Mouse (Mus musculus): ENCODE data around the gene Pcnx3.

Pcnx3 gene

GRCm38 (mm10) chr19:5688200-5689087 lies at the start of gene Pcnx3, which contains the start of gene Map3k11:
TSS of gene Pcnx3 (minus strand) at chr19:5688908.
TSS of gene Map3k11 (plus strand) at chr19:5688742.
- DNase-seq (ENCODE audit: low spot score): peak; percentile 96

GRCm38 (mm10) chr19:5734325-5734724 lies 45.6 kb upstream of the Pcnx3 start:
- DNase-seq (ENCODE audit: low spot score): no peak

- DNase-seq (ENCODE audit: low spot score): peak; percentile 95
These were observed 42.7 kb upstream of the Pcnx3 start for GRCm38 (mm10) chr19:5731264-5731978.

GRCm38 (mm10) chr19:5730314-5731186 lies 41.8 kb upstream of the Pcnx3 start:
- no peak for DNase-seq (ENCODE audit: low spot score)

GRCm38 (mm10) chr19:5729444-5729815 lies 40.7 kb upstream of the Pcnx3 start, which contains the start of gene Fam89b:
TSS of gene Fam89b (minus strand) at chr19:5729653.
- DNase-seq (ENCODE audit: low spot score): peak; percentile 96

GRCm38 (mm10) chr19:5728631-5729443 lies 40.1 kb upstream of the Pcnx3 start:
- DNase-seq (ENCODE audit: low spot score): peak; percentile 86

GRCm38 (mm10) chr19:5727701-5728100 lies 39.0 kb upstream of the Pcnx3 start:
- peak; percentile 96 for DNase-seq (ENCODE audit: low spot score)

- no peak for DNase-seq (ENCODE audit: low spot score)
These were observed 38.4 kb upstream of the Pcnx3 start for GRCm38 (mm10) chr19:5726961-5727578.

GRCm38 (mm10) chr19:5725767-5726515 lies 37.2 kb upstream of the Pcnx3 start, which contains the start of gene Ehbp1l1:
TSS of gene Ehbp1l1 (minus strand) at chr19:5726317.
- peak; percentile 87 for DNase-seq (ENCODE audit: low spot score)

- DNase-seq (ENCODE audit: low spot score): no peak
These were observed 36.5 kb upstream of the Pcnx3 start for GRCm38 (mm10) chr19:5725029-5725707.

- no peak for DNase-seq (ENCODE audit: low spot score)
These were observed 35.8 kb upstream of the Pcnx3 start for GRCm38 (mm10) chr19:5724549-5724941.

GRCm38 (mm10) chr19:5723934-5724548 lies 35.3 kb upstream of the Pcnx3 start:
- no peak for DNase-seq (ENCODE audit: low spot score)

GRCm38 (mm10) chr19:5722848-5723425 lies 34.2 kb upstream of the Pcnx3 start:
- DNase-seq (ENCODE audit: low spot score): no peak

- no peak for DNase-seq (ENCODE audit: low spot score)
These were observed 32.5 kb upstream of the Pcnx3 start for GRCm38 (mm10) chr19:5721233-5721632.

GRCm38 (mm10) chr19:5716955-5717354 lies 28.2 kb upstream of the Pcnx3 start:
- no peak for DNase-seq (ENCODE audit: low spot score)

GRCm38 (mm10) chr19:5715793-5716688 lies 27.3 kb upstream of the Pcnx3 start:
- peak; percentile 73 for DNase-seq (ENCODE audit: low spot score)

- DNase-seq (ENCODE audit: low spot score): no peak
These were observed 25.0 kb upstream of the Pcnx3 start for GRCm38 (mm10) chr19:5713730-5714129.
